In genomic region chr7:48777721-48778504, GRCm38 (mm10) we compare ENCODE assay signal across 13 mouse cellular contexts. TPM values are rescaled to one million over a fixed set of nuclear protein-coding genes. Genes with fewer than 3 reads are reported as not detected.
DNase-seq lines count a peak whose midpoint lies in the region; ATAC-seq lines count a peak whose summit lies in the region.
"Had no signal": no experiment of that assay in that cellular context is flagged by ENCODE, and none has a peak within 500 bp of the region (broad histone marks: within the 10 kb centered on the region; RNA-seq: fewer than 3 reads in every experiment).

No protein-coding gene starts in this region.

- DNase-seq in forebrain, embryonic 10.5 days (ENCODE audit: extremely low spot score, low spot score): no peak
- DNase-seq in brain, adult 2 months (ENCODE audit: low read depth, low spot score): peak; percentile 81
- peak; percentile 81 for DNase-seq in midbrain, embryonic 14.5 days
- no peak for DNase-seq in natural killer cell, adult 2 months (ENCODE audit: low spot score in 2 of 2)
- no peak for DNase-seq in kidney, adult 8-10 months
- DNase-seq: heart, postnatal 10 days; kidney, postnatal 4 days; thymus, postnatal 4 days had no signal

- no peaks in the 10 kb centered on the region for H3K36me3 ChIP-seq in forebrain, embryonic 15.5 days
- no peaks in the 10 kb centered on the region for H3K36me3 ChIP-seq in forebrain, embryonic 10.5 days (replicated peaks)
- H3K36me3 ChIP-seq in hindbrain, embryonic 16.5 days (ENCODE audit: control insufficient read depth, insufficient read depth, low read length): no peaks in the 10 kb centered on the region
- H3K36me3 ChIP-seq in midbrain, embryonic 14.5 days (ENCODE audit: control insufficient read depth, insufficient read depth, low read length): no peaks in the 10 kb centered on the region
- H3K36me3 ChIP-seq: liver, embryonic 15.5 days had no signal

- no peaks in the 10 kb centered on the region for H3K27me3 ChIP-seq in forebrain, embryonic 15.5 days
- H3K27me3 ChIP-seq in forebrain, embryonic 10.5 days (ENCODE audit: poor library complexity, severe bottlenecking): no peaks in the 10 kb centered on the region
- H3K27me3 ChIP-seq in hindbrain, embryonic 16.5 days (replicated peaks; ENCODE audit: control insufficient read depth, insufficient read depth, low read length): no peaks in the 10 kb centered on the region
- no peaks in the 10 kb centered on the region for H3K27me3 ChIP-seq in midbrain, embryonic 14.5 days (ENCODE audit: control insufficient read depth, insufficient read depth, low read length)
- H3K27me3 ChIP-seq: liver, embryonic 15.5 days had no signal

- peaks cover 5% of the 10 kb centered on the region; the same call in 1 of the 2 replicates for H3K4me1 ChIP-seq in forebrain, embryonic 15.5 days
- H3K4me1 ChIP-seq in forebrain, embryonic 10.5 days: no peaks in the 10 kb centered on the region
- no peaks in the 10 kb centered on the region; the same call in 1 of the 2 replicates for H3K4me1 ChIP-seq in hindbrain, embryonic 16.5 days (ENCODE audit: control insufficient read depth, insufficient read depth, low read depth, low read length)
- H3K4me1 ChIP-seq in midbrain, embryonic 14.5 days (ENCODE audit: control insufficient read depth, insufficient read depth, low read length): no peaks in the 10 kb centered on the region
- H3K4me1 ChIP-seq: liver, embryonic 15.5 days had no signal

- H3K4me2 ChIP-seq in forebrain, embryonic 15.5 days (replicated peaks): no peak overlapping the region
- H3K4me2 ChIP-seq in hindbrain, embryonic 16.5 days (ENCODE audit: low read length): no peak overlapping the region
- H3K4me2 ChIP-seq in midbrain, embryonic 14.5 days (ENCODE audit: low read length): no peak overlapping the region
- H3K4me2 ChIP-seq: liver, embryonic 15.5 days had no signal

- no peaks in the 10 kb centered on the region for H3K9me3 ChIP-seq in forebrain, embryonic 15.5 days
- H3K9me3 ChIP-seq in forebrain, embryonic 10.5 days: no peaks in the 10 kb centered on the region
- no peaks in the 10 kb centered on the region for H3K9me3 ChIP-seq in hindbrain, embryonic 16.5 days (ENCODE audit: control insufficient read depth, low read length)
- no peaks in the 10 kb centered on the region for H3K9me3 ChIP-seq in midbrain, embryonic 14.5 days (ENCODE audit: control insufficient read depth, low read length)
- H3K9me3 ChIP-seq: liver, embryonic 15.5 days had no signal

- peak overlapping the region; percentile 41; the same call in 1 of the 2 replicates for H3K27ac ChIP-seq in forebrain, embryonic 15.5 days (replicated peaks)
- no peak overlapping the region for H3K27ac ChIP-seq in forebrain, embryonic 10.5 days
- peak overlapping the region; percentile 35 for H3K27ac ChIP-seq in hindbrain, embryonic 16.5 days (ENCODE audit: low read depth, low read length)
- H3K27ac ChIP-seq in midbrain, embryonic 14.5 days (replicated peaks; ENCODE audit: low read depth, low read length): peak overlapping the region; percentile 49
- H3K27ac ChIP-seq: liver, embryonic 15.5 days had no signal

- 35% methylated on average over 8 of the region's 8 CpGs for WGBS in forebrain, embryonic 15.5 days
- 75% methylated on average over 8 of the region's 8 CpGs for WGBS in forebrain, embryonic 10.5 days
- 38% methylated on average over 8 of the region's 8 CpGs for WGBS in hindbrain, embryonic 16.5 days
- 27% methylated on average over 8 of the region's 8 CpGs for WGBS in midbrain, embryonic 14.5 days

- H3K9ac ChIP-seq in forebrain, embryonic 15.5 days (replicated peaks): no peak overlapping the region
- no peak overlapping the region for H3K9ac ChIP-seq in hindbrain, embryonic 16.5 days (ENCODE audit: low read depth, low read length)
- no peak overlapping the region for H3K9ac ChIP-seq in midbrain, embryonic 14.5 days (replicated peaks; ENCODE audit: low read length)
- H3K9ac ChIP-seq: liver, embryonic 15.5 days had no signal

- peak; percentile 70; the same call in 1 of the 2 replicates for ATAC-seq in forebrain, embryonic 15.5 days (replicated peaks)
- ATAC-seq in hindbrain, embryonic 16.5 days: peak; percentile 93
- ATAC-seq in midbrain, embryonic 14.5 days (ENCODE audit: low FRiP score, low TSS enrichment): peak; percentile 76; the same call in 1 of the 2 replicates
- ATAC-seq in activated CD4-positive, CD25-positive, alpha-beta regulatory T cell, adult 4 months: no peak
- ATAC-seq: CD4-positive, CD25-positive, alpha-beta regulatory T cell, adult 4 months had no signal

- no peak overlapping the region for H3K4me3 ChIP-seq in forebrain, embryonic 15.5 days
- no peak overlapping the region for H3K4me3 ChIP-seq in forebrain, embryonic 10.5 days
- no peak overlapping the region for H3K4me3 ChIP-seq in hindbrain, embryonic 16.5 days (ENCODE audit: low read length)
- H3K4me3 ChIP-seq in midbrain, embryonic 14.5 days (replicated peaks; ENCODE audit: low read depth, low read length): no peak overlapping the region
- H3K4me3 ChIP-seq: liver, embryonic 15.5 days had no signal

RNA-seq across cellular contexts. Expression of gene Zdhhc13, which starts 10.9 kb away (rescaled TPM):
- 47.7 and 52.2 TPM in 2 replicates for polyA plus RNA-seq in forebrain, embryonic 15.5 days (2015; fragmentation: Nextera tagmentation; extraction: Ambion mirVana)
- polyA plus RNA-seq in forebrain, embryonic 10.5 days (2016; fragmentation: Nextera tagmentation; extraction: Ambion mirVana): 29.2 and 33.4 TPM in 2 replicates
- 36.3 and 37.0 TPM in 2 replicates for polyA plus RNA-seq in hindbrain, embryonic 16.5 days (2015; fragmentation: Nextera tagmentation; extraction: Ambion mirVana)
- 38.7 and 49.7 TPM in 2 replicates for polyA plus RNA-seq in midbrain, embryonic 14.5 days (2014; fragmentation: Nextera tagmentation; extraction: Ambion mirVana)
- 10 to 100 TPM; 19.0 to 25.9 TPM for polyA plus RNA-seq in activated CD4-positive, CD25-positive, alpha-beta regulatory T cell, adult 4 months (2017; shearing (Covaris generic))

Comparison
In these comparisons a context has a peak if more than half of its experiments do, and no peak if none do; other contexts are left out.
1. DNase-seq: peak in brain, adult 2 months (single experiment) and midbrain, embryonic 14.5 days (single experiment); none in forebrain, embryonic 10.5 days (single experiment), natural killer cell, adult 2 months (0 of 2) and kidney, adult 8-10 months (0 of 2).